Mouse (Mus musculus) CH12.LX (cell line): ENCODE data around the gene Esp8. TPM values are rescaled to one million over a fixed set of nuclear protein-coding genes. Genes with fewer than 3 reads are reported as not detected.

Source experiments
- DNase-seq: peaks from one replicate; pipeline ENCODE4 v3.0.0-alpha.2; 2013; ENCODE audit errors: extremely low read depth
- H3K27ac ChIP-seq: 2 replicates; pipeline ENCODE4 v1.5.1; 2012; ENCODE audit warnings: low read depth, mild to moderate bottlenecking, control low read depth, moderate library complexity; ENCODE audit not compliant: insufficient read depth
- H3K27me3 ChIP-seq: replicated peaks from 2 replicates; pipeline ENCODE3; 2012; ENCODE audit warnings: inconsistent platforms
- H3K36me3 ChIP-seq, 2 experiments: replicated peaks in 1 of 2; 2 replicates each; pipeline versions ENCODE3 to v1.6.1; 2012; ENCODE audit warnings: inconsistent platforms in 1 of 2, low read length in 1 of 2, mild to moderate bottlenecking in 1 of 2, mixed read lengths in 1 of 2, moderate library complexity in 1 of 2; ENCODE audit not compliant: control insufficient read depth in 1 of 2, insufficient read depth in 1 of 2
- H3K4me1 ChIP-seq, 2 experiments: 2 replicates each; pipeline ENCODE4 v1.6.1; 2012; ENCODE audit warnings: inconsistent platforms in 1 of 2, moderate library complexity in 1 of 2; ENCODE audit not compliant: insufficient read depth in 2 of 2, control insufficient read depth in 1 of 2
- H3K4me2 ChIP-seq: 2 replicates; pipeline ENCODE4 v1.6.1; 2012; ENCODE audit warnings: low read depth, mild to moderate bottlenecking, control low read depth; ENCODE audit not compliant: poor library complexity, insufficient read depth, severe bottlenecking
- H3K4me3 ChIP-seq, 3 experiments: fragments of 150-350 bp in 1 of 3; sonication (generic) in 1 of 3; replicated peaks in 1 of 3; 2 replicates each; pipeline versions ENCODE3 to v1.5.1; 2011 to 2012; ENCODE audit warnings: low read depth in 2 of 3, low read length in 2 of 3, mild to moderate bottlenecking in 2 of 3, moderate library complexity in 2 of 3, control low read depth in 1 of 3, improper control_type of control experiment in 1 of 3, inconsistent platforms in 1 of 3, mixed read lengths in 1 of 3; ENCODE audit not compliant: poor library complexity in 1 of 3
- H3K79me2 ChIP-seq: replicated peaks from 2 replicates; pipeline ENCODE4 v1.6.1; 2012; ENCODE audit warnings: mild to moderate bottlenecking, moderate library complexity; ENCODE audit not compliant: control insufficient read depth, poor library complexity, insufficient read depth, severe bottlenecking; ENCODE audit errors: extremely low read depth
- H3K9ac ChIP-seq: 2 replicates; pipeline ENCODE4 v1.6.1; 2012; ENCODE audit warnings: low read depth, mild to moderate bottlenecking, control low read depth, moderate library complexity; ENCODE audit not compliant: insufficient read depth
- H3K9me3 ChIP-seq: replicated peaks from 2 replicates; pipeline ENCODE3; 2012; ENCODE audit warnings: low read length, inconsistent platforms, mixed read lengths
- CHD1 ChIP-seq: IDR thresholded peaks from 2 replicates; pipeline ENCODE4 v1.6.1; 2012; ENCODE audit warnings: low read depth, low read length, improper control_type of control experiment, inconsistent platforms
- ETS1 ChIP-seq: conservative IDR thresholded peaks from 2 replicates; pipeline ENCODE4 v1.6.1; 2012; ENCODE audit warnings: low read depth, mild to moderate bottlenecking, inconsistent platforms, low read length, improper control_type of control experiment, moderate library complexity
- GABPA ChIP-seq: IDR thresholded peaks from 2 replicates; pipeline ENCODE4 v1.6.1; 2012; ENCODE audit warnings: low read depth, low read length, improper control_type of control experiment, inconsistent platforms; ENCODE audit not compliant: insufficient replicate concordance
- IRF4 ChIP-seq: IDR thresholded peaks from 2 replicates; pipeline ENCODE4 v1.6.1; 2014; ENCODE audit warnings: low read depth, mild to moderate bottlenecking, inconsistent platforms, low read length, improper control_type of control experiment
- JUN ChIP-seq: IDR thresholded peaks from 2 replicates; pipeline ENCODE4 v1.6.1; 2011; ENCODE audit warnings: low read depth, mild to moderate bottlenecking, low read length, improper control_type of control experiment, moderate library complexity; ENCODE audit not compliant: insufficient read depth
- JUND ChIP-seq: conservative IDR thresholded peaks from 2 replicates; pipeline ENCODE4 v1.6.1; 2011; ENCODE audit warnings: low read depth, low read length, improper control_type of control experiment
- KAT2A ChIP-seq: IDR thresholded peaks from 2 replicates; pipeline ENCODE4 v1.6.1; 2012; ENCODE audit warnings: low read length, improper control_type of control experiment, inconsistent platforms; ENCODE audit not compliant: insufficient replicate concordance
- MAFK ChIP-seq: IDR thresholded peaks from 2 replicates; pipeline ENCODE4 v1.6.1; 2011; ENCODE audit warnings: low read length, improper control_type of control experiment; ENCODE audit not compliant: insufficient replicate concordance
- MAX ChIP-seq: IDR thresholded peaks from 2 replicates; pipeline ENCODE4 v1.6.1; 2011; ENCODE audit warnings: low read length, improper control_type of control experiment
- MEF2A ChIP-seq: IDR thresholded peaks from 2 replicates; pipeline ENCODE4 v1.6.1; 2014; ENCODE audit warnings: low read depth, mild to moderate bottlenecking, inconsistent platforms, low read length, improper control_type of control experiment, borderline replicate concordance
- MXI1 ChIP-seq: IDR thresholded peaks from 2 replicates; pipeline ENCODE4 v1.6.1; 2011; ENCODE audit warnings: mild to moderate bottlenecking, low read depth, low read length, improper control_type of control experiment
- NELFE ChIP-seq: IDR thresholded peaks from 2 replicates; pipeline ENCODE4 v1.6.1; 2011; ENCODE audit warnings: low read depth, low read length, improper control_type of control experiment
- PAX5 ChIP-seq: IDR thresholded peaks from 2 replicates; pipeline ENCODE4 v1.6.1; 2012; ENCODE audit warnings: low read length, inconsistent platforms, mixed read lengths
- POLR2AphosphoS2 ChIP-seq: IDR thresholded peaks from 2 replicates; pipeline ENCODE4 v1.6.1; 2011; ENCODE audit warnings: low read depth, low read length, improper control_type of control experiment
- RAD21 ChIP-seq: IDR thresholded peaks from 2 replicates; pipeline ENCODE4 v1.6.1; 2011; ENCODE audit warnings: low read depth, mild to moderate bottlenecking, low read length, improper control_type of control experiment, moderate library complexity
- SIN3A ChIP-seq: IDR thresholded peaks from 2 replicates; pipeline ENCODE4 v1.6.1; 2012; ENCODE audit warnings: low read length, improper control_type of control experiment, inconsistent platforms
- TBP ChIP-seq: conservative IDR thresholded peaks from 2 replicates; pipeline ENCODE4 v1.6.1; 2011; ENCODE audit warnings: low read depth, low read length, improper control_type of control experiment
- USF1 ChIP-seq: IDR thresholded peaks from 2 replicates; pipeline ENCODE4 v1.6.1; 2014; ENCODE audit warnings: low read depth, mild to moderate bottlenecking, inconsistent platforms, low read length, improper control_type of control experiment
- ZC3H11A ChIP-seq: IDR thresholded peaks from 2 replicates; pipeline ENCODE4 v1.6.1; 2012; ENCODE audit warnings: low read depth, mild to moderate bottlenecking, inconsistent platforms, low read length, improper control_type of control experiment
- ZMIZ1 ChIP-seq: IDR thresholded peaks from 2 replicates; pipeline ENCODE4 v1.6.1; 2012; ENCODE audit warnings: low read depth, mild to moderate bottlenecking, inconsistent platforms, low read length, improper control_type of control experiment
- ZNF384 ChIP-seq: IDR thresholded peaks from 2 replicates; pipeline ENCODE4 v1.6.1; 2012; ENCODE audit warnings: low read depth, low read length, improper control_type of control experiment, inconsistent platforms
- dilution Hi-C: fragments of 300-500 bp; cut with MboI; formaldehyde crosslinking; loops from 2 replicates; pipeline ENCODE4 v1.14.3; 2020; ENCODE audit warnings: low sequenced_read_pairs; ENCODE audit not compliant: extremely low pct_unique_long_range_greater_than_20kb, extremely low pct_ligation_motif_present
- in situ Hi-C: fragments of 300-500 bp; cut with MboI; formaldehyde crosslinking; loops from 3 replicates; pipeline ENCODE4 v1.14.3; 2019; ENCODE audit warnings: low sequenced_read_pairs, low pct_ligation_motif_present, low pct_unique_long_range_greater_than_20kb, mixed read lengths
- polyA plus RNA-seq: library from polyadenylated mRNA; unstranded; fragments of >175 nt; gene quantifications from 2 replicates; pipeline ENCODE4 v1.2.1, GENCODE M21; 2012; ENCODE audit warnings: low read depth; ENCODE audit not compliant: insufficient read length
- total RNA-seq, 2 experiments: library from RNA; depleted of rRNA; stranded (reverse); fragments of 300-350 nt in 1 of 2; fragments of >200 nt in 1 of 2; gene quantifications; 2 replicates each; pipeline ENCODE4 v1.2.3; 2012 to 2014

Esp8 gene
- total and polyA plus RNA-seq, 3 experiments = not detected

GRCm38 (mm10) chr17:40553470-40553869 is 33.6 kb downstream of the Esp8 start (continued):
- no peak for TF ChIP-seq JUND
- no peak for TF ChIP-seq POLR2AphosphoS2

GRCm38 (mm10) chr17:40561207-40561606 is 41.4 kb downstream of the Esp8 start, which contains the start of gene Esp6:
Gene Esp6 (plus strand): TSS chr17:40561507.
- no peak within 1 kb of the TSS for H3K9ac ChIP-seq
- TF ChIP-seq IRF4 = no peak
- no peak for TF ChIP-seq ZNF384
- no peak for TF ChIP-seq MEF2A
- TF ChIP-seq ZC3H11A = no peak
- TF ChIP-seq KAT2A = no peak
- no peak for TF ChIP-seq PAX5
- TF ChIP-seq GABPA = no peak
- TF ChIP-seq TBP = no peak
- TF ChIP-seq NELFE = no peak
- no peak for TF ChIP-seq RAD21
- no peak for TF ChIP-seq CHD1
- no peak for TF ChIP-seq MXI1
- no peak for TF ChIP-seq USF1
- no peak for TF ChIP-seq ZMIZ1
- no peak for TF ChIP-seq MAX
- no peak for TF ChIP-seq POLR2AphosphoS2
- no peak for TF ChIP-seq MAFK
- no peak for TF ChIP-seq JUN
- TF ChIP-seq SIN3A = no peak
- no peak for TF ChIP-seq ETS1
- H3K27ac ChIP-seq = no peak within 1 kb of the TSS
- H3K27me3 ChIP-seq = no peaks in the 10 kb centered on the region
- H3K4me1 ChIP-seq = no peaks in the 10 kb centered on the region
- DNase-seq = no peak
- H3K36me3 ChIP-seq = no peaks in the 10 kb centered on the region
- H3K79me2 ChIP-seq = no peaks in the 10 kb centered on the region
- no peak within 1 kb of the TSS for H3K4me3 ChIP-seq
- peaks cover 25% of the 10 kb centered on the region for H3K9me3 ChIP-seq
- dilution Hi-C loops (no loop called here), in situ Hi-C loops (no loop called here)
- no peak within 1 kb of the TSS for H3K4me2 ChIP-seq

Other genes starting within 250 kb of the Esp8 start
- gene Crisp1, start 200.8 kb upstream of the Esp8 start, total RNA-seq (2012; rRNA removed) = not detected in 2 replicates
- gene Crisp1, start 200.8 kb upstream of the Esp8 start, total RNA-seq (2014; rRNA removed) = not detected in 2 replicates
- gene Crisp1, start 200.8 kb upstream of the Esp8 start, polyA plus RNA-seq = not detected in 2 replicates
- gene Esp6, start 41.5 kb downstream of the Esp8 start, total RNA-seq (2012; rRNA removed) = not detected in 2 replicates
- not detected in 2 replicates for gene Esp6, start 41.5 kb downstream of the Esp8 start, total RNA-seq (2014; rRNA removed)
- gene Esp6, start 41.5 kb downstream of the Esp8 start, polyA plus RNA-seq = not detected in 2 replicates
- gene Esp4, start 78.6 kb downstream of the Esp8 start, total RNA-seq (2012; rRNA removed) = not detected in 2 replicates
- gene Esp4, start 78.6 kb downstream of the Esp8 start, total RNA-seq (2014; rRNA removed) = not detected in 2 replicates
- gene Esp4, start 78.6 kb downstream of the Esp8 start, polyA plus RNA-seq = not detected in 2 replicates
- gene Esp3, start 112.1 kb downstream of the Esp8 start, total RNA-seq (2012; rRNA removed) = not detected in 2 replicates
- not detected in 2 replicates for gene Esp3, start 112.1 kb downstream of the Esp8 start, total RNA-seq (2014; rRNA removed)
- not detected in 2 replicates for gene Esp3, start 112.1 kb downstream of the Esp8 start, polyA plus RNA-seq
- not detected in 2 replicates for gene Esp1, start 207.1 kb downstream of the Esp8 start, total RNA-seq (2012; rRNA removed)
- not detected in 2 replicates for gene Esp1, start 207.1 kb downstream of the Esp8 start, total RNA-seq (2014; rRNA removed)
- not detected in 2 replicates for gene Esp1, start 207.1 kb downstream of the Esp8 start, polyA plus RNA-seq